Mouse (Mus musculus) T-helper 17 cell (primary cell): Measurements from ENCODE around the gene Trnau1ap.
"Not testable (repeated sequence)": the region's sequence is repeated elsewhere in the genome, so short reads cannot be mapped to it uniquely, and the experiment has no call there.

Source experiments
- in situ Hi-C, 2 experiments: fragments of 300-600 bp; cut with MboI, MseI; formaldehyde crosslinking; loops; 1 replicate in 1 of 2; 2 replicates in 1 of 2; pipeline ENCODE4 v1.15.1; 2025; ENCODE audit warnings: high pct_unique_total_duplicates in 2 of 2

The Trnau1ap gene

GRCm38 (mm10) chr4:132302939-132303479 is 26.3 kb downstream of the Trnau1ap start, which contains the start of gene Rab42:
Rab42 (minus strand) TSS chr4:132303385.
- in situ Hi-C loops = no loop called here

- in situ Hi-C loops = no loop called here
Measured at GRCm38 (mm10) chr4:132301965-132302938, 27.1 kb downstream of the Trnau1ap start.

GRCm38 (mm10) chr4:132301486-132301885 is 27.9 kb downstream of the Trnau1ap start:
- in situ Hi-C loops = no loop called here

- in situ Hi-C loops = no loop called here
Measured at GRCm38 (mm10) chr4:132299849-132300248, 29.5 kb downstream of the Trnau1ap start.

- in situ Hi-C loops = no loop called here
Measured at GRCm38 (mm10) chr4:132295696-132296390, 33.5 kb downstream of the Trnau1ap start.

- in situ Hi-C loops = no loop called here
Measured at GRCm38 (mm10) chr4:132293682-132294240, 35.6 kb downstream of the Trnau1ap start.

- in situ Hi-C loops = no loop called here
Measured at GRCm38 (mm10) chr4:132292988-132293387, 36.4 kb downstream of the Trnau1ap start.

GRCm38 (mm10) chr4:132291624-132292335 is 37.6 kb downstream of the Trnau1ap start:
- in situ Hi-C loops = no loop called here

GRCm38 (mm10) chr4:132291056-132291455 is 38.3 kb downstream of the Trnau1ap start:
- in situ Hi-C loops = no loop called here

- in situ Hi-C loops = not testable (repeated sequence)
Measured at GRCm38 (mm10) chr4:132288840-132289239, 40.5 kb downstream of the Trnau1ap start.

GRCm38 (mm10) chr4:132275949-132276348 is 53.4 kb downstream of the Trnau1ap start:
- in situ Hi-C loops = no loop called here

- in situ Hi-C loops = no loop called here
Measured at GRCm38 (mm10) chr4:132274156-132274862, 55.0 kb downstream of the Trnau1ap start, which contains the start of gene Taf12. Taf12 (plus strand) TSS chr4:132274375.

- in situ Hi-C loops = no loop called here
Measured at GRCm38 (mm10) chr4:132273166-132273565, 56.2 kb downstream of the Trnau1ap start.

GRCm38 (mm10) chr4:132269740-132270560 is 59.4 kb downstream of the Trnau1ap start:
- in situ Hi-C loops = no loop called here

GRCm38 (mm10) chr4:132268871-132269739 is 60.2 kb downstream of the Trnau1ap start:
- in situ Hi-C loops = no loop called here

GRCm38 (mm10) chr4:132266835-132267349 is 62.4 kb downstream of the Trnau1ap start:
- in situ Hi-C loops = no loop called here

- in situ Hi-C loops = no loop called here
Measured at GRCm38 (mm10) chr4:132263313-132263712, 66.0 kb downstream of the Trnau1ap start.

- in situ Hi-C loops = no loop called here
Measured at GRCm38 (mm10) chr4:132262358-132262616, 67.1 kb downstream of the Trnau1ap start.
